Mouse (Mus musculus): ENCODE measurements around the gene Ralgps1. TPM values are rescaled to one million over a fixed set of nuclear protein-coding genes. Genes with fewer than 3 reads are reported as not detected.

Ralgps1 gene
- polyA plus RNA-seq, 1 experiment from 2014 or later: 2.2 TPM

- no peak for TF ChIP-seq EP300 (optimal IDR thresholded peaks at IDR 0.05)
- no peak for TF ChIP-seq CTCF (IDR thresholded peaks at IDR 0.05; ENCODE audit: low read depth)
- 69% methylated on average over 11 of the region's 11 CpGs for WGBS
- DNase-seq (ENCODE audit: low spot score): no peak
Observed at GRCm38 (mm10) chr2:33393951-33394635, 22.8 kb upstream of the Ralgps1 start.

GRCm38 (mm10) chr2:33393021-33393420 is 21.7 kb upstream of the Ralgps1 start:
- no peak for ATAC-seq (ENCODE audit: low FRiP score, low TSS enrichment)
- H3K4me3 ChIP-seq (ENCODE audit: low read depth, low read length): no peak overlapping the region
- H3K4me2 ChIP-seq (replicated peaks; ENCODE audit: low read depth): no peak overlapping the region
- no peak for DNase-seq (ENCODE audit: low spot score)
- H3K36me3 ChIP-seq (ENCODE audit: control insufficient read depth, insufficient read depth, low read length): no peaks in the 10 kb centered on the region
- no peaks in the 10 kb centered on the region for H3K4me1 ChIP-seq (replicated peaks; ENCODE audit: control insufficient read depth, insufficient read depth)
- H3K27ac ChIP-seq (replicated peaks): no peak overlapping the region
- H3K9me3 ChIP-seq (ENCODE audit: control insufficient read depth, low read length): no peaks in the 10 kb centered on the region
- H3K27me3 ChIP-seq (ENCODE audit: control insufficient read depth, insufficient read depth, low read length): no peaks in the 10 kb centered on the region
- H3K9ac ChIP-seq (ENCODE audit: low read length): no peak overlapping the region
- no peak for TF ChIP-seq CTCF (IDR thresholded peaks at IDR 0.05; ENCODE audit: low read depth)
- no peak for TF ChIP-seq EP300 (optimal IDR thresholded peaks at IDR 0.05)

More at GRCm38 (mm10) chr2:33393951-33394635, 22.8 kb upstream of the Ralgps1 start:
- no peaks in the 10 kb centered on the region for H3K27me3 ChIP-seq (ENCODE audit: control insufficient read depth, insufficient read depth, low read length)
- no peaks in the 10 kb centered on the region for H3K36me3 ChIP-seq (ENCODE audit: control insufficient read depth, insufficient read depth, low read length)
- H3K9ac ChIP-seq (ENCODE audit: low read length): no peak overlapping the region
- H3K27ac ChIP-seq (replicated peaks): no peak overlapping the region
- ATAC-seq (ENCODE audit: low FRiP score, low TSS enrichment): no peak
- H3K9me3 ChIP-seq (ENCODE audit: control insufficient read depth, low read length): no peaks in the 10 kb centered on the region
- no peaks in the 10 kb centered on the region for H3K4me1 ChIP-seq (replicated peaks; ENCODE audit: control insufficient read depth, insufficient read depth)
- H3K4me2 ChIP-seq (replicated peaks; ENCODE audit: low read depth): no peak overlapping the region
- no peak overlapping the region for H3K4me3 ChIP-seq (ENCODE audit: low read depth, low read length)

- peaks cover 2% of the 10 kb centered on the region; the same call in 1 of the 2 replicates for H3K4me1 ChIP-seq (replicated peaks; ENCODE audit: control insufficient read depth, insufficient read depth)
- no peak overlapping the region for H3K27ac ChIP-seq (replicated peaks)
- 34% methylated on average over 17 of the region's 18 CpGs for WGBS
- ATAC-seq (ENCODE audit: low FRiP score, low TSS enrichment) (no peak), DNase-seq (ENCODE audit: low spot score) (no peak)
- H3K4me2 ChIP-seq (replicated peaks; ENCODE audit: low read depth): peak overlapping the region; percentile 63
- H3K4me3 ChIP-seq (ENCODE audit: low read depth, low read length): peak overlapping the region; percentile 60
- TF ChIP-seq EP300 (optimal IDR thresholded peaks at IDR 0.05) (no peak), CTCF (IDR thresholded peaks at IDR 0.05; ENCODE audit: low read depth) (no peak)
- H3K9me3 ChIP-seq (ENCODE audit: control insufficient read depth, low read length): no peaks in the 10 kb centered on the region
- H3K9ac ChIP-seq (ENCODE audit: low read length): no peak overlapping the region
- H3K36me3 ChIP-seq (ENCODE audit: control insufficient read depth, insufficient read depth, low read length): no peaks in the 10 kb centered on the region
- H3K27me3 ChIP-seq (ENCODE audit: control insufficient read depth, insufficient read depth, low read length): no peaks in the 10 kb centered on the region
Observed at GRCm38 (mm10) chr2:33371648-33372408, 542 bp upstream of the Ralgps1 start.

GRCm38 (mm10) chr2:33370276-33370776 is 960 bp downstream of the Ralgps1 start:
- Histone ChIP-seq H3K9ac (ENCODE audit: low read length) (no peak overlapping the region), H3K4me2 (replicated peaks; ENCODE audit: low read depth) (peak overlapping the region; percentile 63), H3K4me1 (replicated peaks; ENCODE audit: control insufficient read depth, insufficient read depth) (peaks cover 4% of the 10 kb centered on the region), H3K9me3 (ENCODE audit: control insufficient read depth, low read length) (no peaks in the 10 kb centered on the region), H3K27me3 (ENCODE audit: control insufficient read depth, insufficient read depth, low read length) (no peaks in the 10 kb centered on the region), H3K27ac (replicated peaks) (0 out of 2 replicates have a peak overlapping the region, but pooled peaks have one; percentile 35), H3K4me3 (ENCODE audit: low read depth, low read length) (peak overlapping the region; percentile 60), H3K36me3 (ENCODE audit: control insufficient read depth, insufficient read depth, low read length) (no peaks in the 10 kb centered on the region)
- 17% methylated on average over 11 of the region's 15 CpGs for WGBS
- ATAC-seq (ENCODE audit: low FRiP score, low TSS enrichment) (no peak; the same call in 1 of the 2 replicates), DNase-seq (ENCODE audit: low spot score) (no peak)
- TF ChIP-seq EP300 (optimal IDR thresholded peaks at IDR 0.05): no peak
- TF ChIP-seq CTCF (IDR thresholded peaks at IDR 0.05; ENCODE audit: low read depth): no peak

- Histone ChIP-seq H3K27me3 (ENCODE audit: control insufficient read depth, insufficient read depth, low read length) (no peaks in the 10 kb centered on the region), H3K9me3 (ENCODE audit: control insufficient read depth, low read length) (no peaks in the 10 kb centered on the region), H3K36me3 (ENCODE audit: control insufficient read depth, insufficient read depth, low read length) (no peaks in the 10 kb centered on the region), H3K4me3 (ENCODE audit: low read depth, low read length) (no peak overlapping the region), H3K27ac (replicated peaks) (no peak overlapping the region), H3K4me2 (replicated peaks; ENCODE audit: low read depth) (no peak overlapping the region), H3K4me1 (replicated peaks; ENCODE audit: control insufficient read depth, insufficient read depth) (peaks cover 5% of the 10 kb centered on the region), H3K9ac (ENCODE audit: low read length) (no peak overlapping the region)
- ATAC-seq (ENCODE audit: low FRiP score, low TSS enrichment) (no peak), DNase-seq (ENCODE audit: low spot score) (peak; percentile 42)
- TF ChIP-seq CTCF (IDR thresholded peaks at IDR 0.05; ENCODE audit: low read depth) (no peak), EP300 (optimal IDR thresholded peaks at IDR 0.05) (no peak)
- 68% methylated on average over 3 of the region's 3 CpGs for WGBS
Observed at GRCm38 (mm10) chr2:33369453-33369852, 1.8 kb downstream of the Ralgps1 start.

GRCm38 (mm10) chr2:33368486-33368885 is 2.8 kb downstream of the Ralgps1 start:
- H3K4me3 ChIP-seq (ENCODE audit: low read depth, low read length): no peak overlapping the region
- no peak overlapping the region for H3K27ac ChIP-seq (replicated peaks)
- no peaks in the 10 kb centered on the region for H3K9me3 ChIP-seq (ENCODE audit: control insufficient read depth, low read length)
- H3K4me2 ChIP-seq (replicated peaks; ENCODE audit: low read depth): no peak overlapping the region
- no peaks in the 10 kb centered on the region for H3K36me3 ChIP-seq (ENCODE audit: control insufficient read depth, insufficient read depth, low read length)
- no peaks in the 10 kb centered on the region for H3K27me3 ChIP-seq (ENCODE audit: control insufficient read depth, insufficient read depth, low read length)
- 80% methylated on average over 1 of the region's 1 CpGs for WGBS
- no peak for TF ChIP-seq CTCF (IDR thresholded peaks at IDR 0.05; ENCODE audit: low read depth)
- TF ChIP-seq EP300 (optimal IDR thresholded peaks at IDR 0.05): no peak
- H3K4me1 ChIP-seq (replicated peaks; ENCODE audit: control insufficient read depth, insufficient read depth): peaks cover 5% of the 10 kb centered on the region
- no peak overlapping the region for H3K9ac ChIP-seq (ENCODE audit: low read length)
- DNase-seq (ENCODE audit: low spot score): no peak
- ATAC-seq (ENCODE audit: low FRiP score, low TSS enrichment): no peak
